Mouse (Mus musculus) intestine, embryonic 16.5 days (tissue): Measurements from ENCODE around the gene Itsn1. TPM values are rescaled to one million over a fixed set of nuclear protein-coding genes. Genes with fewer than 3 reads are reported as not detected.

Experiments used
- ATAC-seq: fragments of 200-750 bp; cut with Nextera tagmentation; 2 replicates; pipeline ENCODE4 v1.8.0; 2017; ENCODE audit warnings: moderate TSS enrichment, moderate library complexity
- H3K27ac ChIP-seq: fragments of 300-500 bp; sonication (generic); 2 replicates; pipeline ENCODE4 v1.5.1; 2014; ENCODE audit warnings: mild to moderate bottlenecking, low read length
- H3K27me3 ChIP-seq: fragments of 300-500 bp; sonication (generic); replicated peaks from 2 replicates; pipeline ENCODE4 v1.6.1; 2014; ENCODE audit warnings: low read length, control low read depth, mixed read lengths; ENCODE audit not compliant: control insufficient read depth, insufficient read depth
- H3K36me3 ChIP-seq: fragments of 300-500 bp; sonication (generic); 2 replicates; pipeline ENCODE4 v1.6.1; 2014; ENCODE audit warnings: low read length, control low read depth; ENCODE audit not compliant: control insufficient read depth, insufficient read depth
- H3K4me1 ChIP-seq: fragments of 300-500 bp; sonication (generic); 2 replicates; pipeline ENCODE4 v1.6.1; 2014; ENCODE audit warnings: low read length, control low read depth, mixed read lengths; ENCODE audit not compliant: control insufficient read depth, insufficient read depth
- H3K4me2 ChIP-seq: fragments of 300-500 bp; sonication (generic); 2 replicates; pipeline ENCODE4 v1.6.1; 2014; ENCODE audit warnings: low read depth, low read length, control low read depth
- H3K4me3 ChIP-seq: fragments of 300-500 bp; sonication (generic); 2 replicates; pipeline ENCODE4 v1.5.1; 2014; ENCODE audit warnings: mild to moderate bottlenecking, low read length
- H3K9ac ChIP-seq: fragments of 300-500 bp; sonication (generic); 2 replicates; pipeline ENCODE4 v1.6.1; 2014; ENCODE audit warnings: low read depth, low read length
- H3K9me3 ChIP-seq: fragments of 300-500 bp; sonication (generic); 2 replicates; pipeline ENCODE4 v1.6.1; 2016; ENCODE audit warnings: low read length, control low read depth; ENCODE audit not compliant: control insufficient read depth
- WGBS: fragments of 180-500 bp; shearing (Covaris S2); extraction: QIAGEN DNeasy Blood & Tissue Kit; methylation state at CpG from one replicate; pipeline ENCODE4 v1.1.7; 2014; 5-methylcytosine and 5-hydroxymethylcytosine counted together
- polyA plus RNA-seq: library from polyadenylated mRNA; unstranded; fragments of >200 nt; fragmentation: Nextera tagmentation; extraction: Ambion mirVana; gene quantifications from 2 replicates; pipeline ENCODE4 v1.2.1, GENCODE M21; 2015

The Itsn1 gene
- polyA plus RNA-seq, 1 experiment from 2014 or later: 10.5 TPM

- Histone ChIP-seq H3K4me2 (no peak overlapping the region), H3K4me1 (peaks cover 3% of the 10 kb centered on the region; the same call in 1 of the 2 replicates), H3K4me3 (no peak overlapping the region), H3K27ac (no peak overlapping the region), H3K36me3 (peaks cover 3% of the 10 kb centered on the region; the same call in 1 of the 2 replicates), H3K9ac (no peak overlapping the region), H3K27me3 (no peaks in the 10 kb centered on the region), H3K9me3 (no peaks in the 10 kb centered on the region)
- WGBS: 84% methylated on average over 3 of the region's 3 CpGs
- peak; percentile 47; the same call in 1 of the 2 replicates for ATAC-seq
These were observed 121.1 kb downstream of the Itsn1 start for GRCm38 (mm10) chr16:91850175-91850574.

- Histone ChIP-seq H3K9ac (no peak overlapping the region), H3K27ac (no peak overlapping the region), H3K4me1 (no peaks in the 10 kb centered on the region), H3K27me3 (no peaks in the 10 kb centered on the region), H3K36me3 (peaks cover 3% of the 10 kb centered on the region; the same call in 1 of the 2 replicates), H3K4me2 (no peak overlapping the region), H3K4me3 (no peak overlapping the region), H3K9me3 (no peaks in the 10 kb centered on the region)
- ATAC-seq: no peak
- WGBS: 81% methylated on average over 19 of the region's 19 CpGs
These were observed 122.6 kb downstream of the Itsn1 start for GRCm38 (mm10) chr16:91851456-91852231.

GRCm38 (mm10) chr16:91852753-91853152 is 123.7 kb downstream of the Itsn1 start:
- Histone ChIP-seq H3K27me3 (no peaks in the 10 kb centered on the region), H3K27ac (no peak overlapping the region), H3K4me1 (no peaks in the 10 kb centered on the region), H3K4me3 (no peak overlapping the region), H3K9ac (no peak overlapping the region), H3K9me3 (no peaks in the 10 kb centered on the region), H3K36me3 (peaks cover 3% of the 10 kb centered on the region; the same call in 1 of the 2 replicates), H3K4me2 (no peak overlapping the region)
- WGBS: 82% methylated on average over 10 of the region's 10 CpGs
- ATAC-seq: no peak

- no peaks in the 10 kb centered on the region for H3K4me1 ChIP-seq
- no peak overlapping the region for H3K4me3 ChIP-seq
- no peak overlapping the region for H3K27ac ChIP-seq
- WGBS: 92% methylated on average over 12 of the region's 12 CpGs
- H3K36me3 ChIP-seq: peaks cover 3% of the 10 kb centered on the region; the same call in 1 of the 2 replicates
- no peak overlapping the region for H3K4me2 ChIP-seq
- H3K27me3 ChIP-seq: no peaks in the 10 kb centered on the region
- ATAC-seq: no peak
- H3K9ac ChIP-seq: no peak overlapping the region
- H3K9me3 ChIP-seq: no peaks in the 10 kb centered on the region
These were observed 124.1 kb downstream of the Itsn1 start for GRCm38 (mm10) chr16:91853223-91853622.

- H3K4me3 ChIP-seq: no peak overlapping the region
- no peaks in the 10 kb centered on the region for H3K27me3 ChIP-seq
- ATAC-seq: no peak
- no peak overlapping the region for H3K9ac ChIP-seq
- no peaks in the 10 kb centered on the region for H3K9me3 ChIP-seq
- H3K27ac ChIP-seq: no peak overlapping the region
- H3K4me1 ChIP-seq: peaks cover 11% of the 10 kb centered on the region; the same call in 1 of the 2 replicates
- no peaks in the 10 kb centered on the region for H3K36me3 ChIP-seq
- H3K4me2 ChIP-seq: no peak overlapping the region
- WGBS: 91% methylated on average over 7 of the region's 7 CpGs
These were observed 129.6 kb downstream of the Itsn1 start for GRCm38 (mm10) chr16:91858695-91859094.

GRCm38 (mm10) chr16:91859203-91859602 is 130.1 kb downstream of the Itsn1 start:
- no peaks in the 10 kb centered on the region for H3K9me3 ChIP-seq
- WGBS: 80% methylated on average over 3 of the region's 3 CpGs
- no peak overlapping the region for H3K27ac ChIP-seq
- peaks cover 11% of the 10 kb centered on the region; the same call in 1 of the 2 replicates for H3K4me1 ChIP-seq
- no peak for ATAC-seq
- H3K36me3 ChIP-seq: no peaks in the 10 kb centered on the region
- H3K4me2 ChIP-seq: no peak overlapping the region
- H3K4me3 ChIP-seq: no peak overlapping the region
- no peaks in the 10 kb centered on the region for H3K27me3 ChIP-seq
- no peak overlapping the region for H3K9ac ChIP-seq

GRCm38 (mm10) chr16:91859958-91860357 is 130.9 kb downstream of the Itsn1 start:
- H3K4me1 ChIP-seq: peaks cover 12% of the 10 kb centered on the region; the same call in 1 of the 2 replicates
- H3K9me3 ChIP-seq: no peaks in the 10 kb centered on the region
- H3K4me2 ChIP-seq: no peak overlapping the region
- WGBS: 76% methylated on average over 8 of the region's 8 CpGs
- no peaks in the 10 kb centered on the region for H3K27me3 ChIP-seq
- ATAC-seq: no peak
- H3K4me3 ChIP-seq: no peak overlapping the region
- no peak overlapping the region for H3K27ac ChIP-seq
- H3K9ac ChIP-seq: no peak overlapping the region
- H3K36me3 ChIP-seq: no peaks in the 10 kb centered on the region

GRCm38 (mm10) chr16:91860471-91861125 is 131.5 kb downstream of the Itsn1 start:
- 37% methylated on average over 14 of the region's 14 CpGs for WGBS
- H3K4me3 ChIP-seq: no peak overlapping the region
- peaks cover 14% of the 10 kb centered on the region; the same call in 1 of the 2 replicates for H3K4me1 ChIP-seq
- H3K4me2 ChIP-seq: no peak overlapping the region
- ATAC-seq: peak; percentile 36
- H3K9me3 ChIP-seq: no peaks in the 10 kb centered on the region
- H3K9ac ChIP-seq: no peak overlapping the region
- H3K36me3 ChIP-seq: no peaks in the 10 kb centered on the region
- H3K27ac ChIP-seq: peak overlapping the region; percentile 77
- H3K27me3 ChIP-seq: no peaks in the 10 kb centered on the region

- Histone ChIP-seq H3K27ac (no peak overlapping the region; the same call in 1 of the 2 replicates), H3K27me3 (no peaks in the 10 kb centered on the region), H3K4me3 (no peak overlapping the region), H3K9ac (no peak overlapping the region), H3K9me3 (no peaks in the 10 kb centered on the region), H3K4me2 (no peak overlapping the region), H3K4me1 (peaks cover 14% of the 10 kb centered on the region; the same call in 1 of the 2 replicates), H3K36me3 (no peaks in the 10 kb centered on the region)
- WGBS: 63% methylated on average over 6 of the region's 6 CpGs
- ATAC-seq: no peak
These were observed 132.8 kb downstream of the Itsn1 start for GRCm38 (mm10) chr16:91861784-91862371.
